In genomic region chr15:92524917-92525316, GRCm38 (mm10) we compare ENCODE assay signal across 17 mouse cellular contexts.
DNase-seq lines count a peak whose midpoint lies in the region; ATAC-seq and TF ChIP-seq lines count a peak whose summit lies in the region.
"Had no signal": no experiment of that assay in that cellular context is flagged by ENCODE, and none has a peak within 500 bp of the region (broad histone marks: within the 10 kb centered on the region; RNA-seq: fewer than 3 reads in every experiment).

No protein-coding gene starts in this region.

- H3K9ac ChIP-seq in kidney, embryonic 16.5 days (replicated peaks; ENCODE audit: low read length), result no peak overlapping the region
- H3K9ac ChIP-seq in hindbrain, embryonic 16.5 days (ENCODE audit: low read depth, low read length), result no peak overlapping the region
- H3K9ac ChIP-seq: liver, embryonic 13.5 days had no signal

- H3K4me2 ChIP-seq in kidney, embryonic 16.5 days (replicated peaks; ENCODE audit: low read depth, low read length), result no peak overlapping the region
- no peak overlapping the region for H3K4me2 ChIP-seq in hindbrain, embryonic 16.5 days (ENCODE audit: low read length)
- H3K4me2 ChIP-seq: liver, embryonic 13.5 days had no signal

- no peaks in the 10 kb centered on the region for H3K36me3 ChIP-seq in kidney, embryonic 16.5 days (ENCODE audit: insufficient read depth, low read length)
- H3K36me3 ChIP-seq in hindbrain, embryonic 16.5 days (ENCODE audit: control insufficient read depth, insufficient read depth, low read length), result no peaks in the 10 kb centered on the region
- H3K36me3 ChIP-seq in heart, embryonic 10.5 days, result no peaks in the 10 kb centered on the region
- H3K36me3 ChIP-seq: liver, embryonic 13.5 days had no signal

- 9% methylated on average over 2 of the region's 2 CpGs for WGBS in kidney, embryonic 16.5 days
- WGBS in hindbrain, embryonic 16.5 days, result 9% methylated on average over 2 of the region's 2 CpGs
- WGBS in heart, embryonic 10.5 days, result 8% methylated on average over 2 of the region's 2 CpGs

- no peak overlapping the region for H3K27ac ChIP-seq in kidney, embryonic 16.5 days (ENCODE audit: low read length)
- no peak overlapping the region for H3K27ac ChIP-seq in hindbrain, embryonic 16.5 days (ENCODE audit: low read depth, low read length)
- no peak overlapping the region for H3K27ac ChIP-seq in heart, embryonic 10.5 days
- H3K27ac ChIP-seq: layer of hippocampus, adult 2 months; liver, embryonic 13.5 days; stomach, postnatal 0 days had no signal

- no peak for TF ChIP-seq POLR2A in brain, embryonic 14.5 days (IDR thresholded peaks at IDR 0.05; ENCODE audit: borderline replicate concordance, extremely low read depth, insufficient read depth, insufficient read length, poor library complexity, severe bottlenecking)

- 0 out of 2 replicates have a peak, but pooled peaks cover under 1% of the 10 kb centered on the region for H3K27me3 ChIP-seq in kidney, embryonic 16.5 days (ENCODE audit: insufficient read depth, low read length)
- H3K27me3 ChIP-seq in hindbrain, embryonic 16.5 days (replicated peaks; ENCODE audit: control insufficient read depth, insufficient read depth, low read length), result no peaks in the 10 kb centered on the region
- no peaks in the 10 kb centered on the region for H3K27me3 ChIP-seq in heart, embryonic 10.5 days (ENCODE audit: insufficient read depth, poor library complexity, severe bottlenecking)
- H3K27me3 ChIP-seq: liver, embryonic 13.5 days had no signal

- no peak for TF ChIP-seq CTCF in brain, embryonic 14.5 days (IDR thresholded peaks at IDR 0.05; ENCODE audit: borderline replicate concordance, extremely low read depth, insufficient read depth, insufficient read length)

- H3K4me1 ChIP-seq in kidney, embryonic 16.5 days (ENCODE audit: insufficient read depth, low read length), result no peaks in the 10 kb centered on the region; the same call in 1 of the 2 replicates
- H3K4me1 ChIP-seq in hindbrain, embryonic 16.5 days (ENCODE audit: control insufficient read depth, insufficient read depth, low read depth, low read length), result peaks cover 4% of the 10 kb centered on the region
- 0 out of 2 replicates have a peak, but pooled peaks cover 4% of the 10 kb centered on the region for H3K4me1 ChIP-seq in heart, embryonic 10.5 days
- H3K4me1 ChIP-seq: liver, embryonic 13.5 days had no signal

- no peak overlapping the region for H3K4me3 ChIP-seq in kidney, embryonic 16.5 days (ENCODE audit: low read length)
- no peak overlapping the region for H3K4me3 ChIP-seq in hindbrain, embryonic 16.5 days (ENCODE audit: low read length)
- no peak overlapping the region for H3K4me3 ChIP-seq in heart, embryonic 10.5 days
- H3K4me3 ChIP-seq: erythroblast, embryonic 14.5 days; layer of hippocampus, adult 2 months; liver, embryonic 13.5 days had no signal

- peak; percentile 59; the same call in 1 of the 2 replicates for ATAC-seq in kidney, embryonic 16.5 days (ENCODE audit: low FRiP score, low TSS enrichment)
- ATAC-seq in hindbrain, embryonic 16.5 days, result peak; percentile 58; the same call in 1 of the 2 replicates

- peak; percentile 7 for DNase-seq in cerebellum, postnatal 14 days
- no peak for DNase-seq in cerebellum, adult 11 months
- no peak for DNase-seq in kidney, postnatal 36 days
- DNase-seq in brain, embryonic 14.5 days (ENCODE audit: low read depth), result peak; percentile 80
- DNase-seq in heart, embryonic 10.5 days (ENCODE audit: low spot score), result no peak
- no peak for DNase-seq in lung, postnatal 14 days
- DNase-seq: cerebellum, postnatal 36 days; gastrocnemius, postnatal 25 days; kidney, adult 8-10 months; liver, embryonic 13.5 days; right cerebral cortex, postnatal 14 days; thymus, postnatal 25 days had no signal

- 0 out of 2 replicates have a peak, but pooled peaks cover 6% of the 10 kb centered on the region for H3K9me3 ChIP-seq in kidney, embryonic 16.5 days (ENCODE audit: low read length)
- peaks cover 3% of the 10 kb centered on the region for H3K9me3 ChIP-seq in hindbrain, embryonic 16.5 days (ENCODE audit: control insufficient read depth, low read length)
- no peaks in the 10 kb centered on the region for H3K9me3 ChIP-seq in heart, embryonic 10.5 days
- H3K9me3 ChIP-seq: liver, embryonic 13.5 days had no signal

Comparison
In these comparisons a context has a peak if more than half of its experiments do, and no peak if none do; other contexts are left out.
1. DNase-seq: peak in cerebellum, postnatal 14 days (2 of 2) and brain, embryonic 14.5 days (single experiment); none in cerebellum, adult 11 months (single experiment), kidney, postnatal 36 days (0 of 2), heart, embryonic 10.5 days (single experiment) and lung, postnatal 14 days (single experiment).